Mouse (Mus musculus): Measurements from ENCODE around the gene Strn. TPM values are rescaled to one million over a fixed set of nuclear protein-coding genes. Genes with fewer than 3 reads are reported as not detected.
A peak's percentile ranks its signal among the peaks of the same experiment; 100 is the strongest.

Strn gene
- polyA plus RNA-seq, 1 experiment from 2014 or later: 3.4 TPM

- Histone ChIP-seq H3K36me3 (ENCODE audit: insufficient read depth, low read length) (no peaks in the 10 kb centered on the region), H3K27me3 (replicated peaks; ENCODE audit: insufficient read depth, low read length) (no peaks in the 10 kb centered on the region), H3K4me1 (ENCODE audit: insufficient read depth, low read depth, low read length) (no peaks in the 10 kb centered on the region), H3K4me2 (replicated peaks; ENCODE audit: low read depth, low read length) (no peak overlapping the region), H3K27ac (ENCODE audit: low read length) (no peak overlapping the region), H3K9me3 (ENCODE audit: low read length) (no peaks in the 10 kb centered on the region), H3K9ac (replicated peaks; ENCODE audit: low read depth) (no peak overlapping the region), H3K4me3 (ENCODE audit: low read depth, low read length) (no peak overlapping the region)
- TF ChIP-seq CTCF (IDR thresholded peaks at IDR 0.05): no peak
- ATAC-seq (no peak), DNase-seq (ENCODE audit: low spot score) (no peak)
- 31% methylated on average over 16 of the region's 16 CpGs for WGBS
Measured at GRCm38 (mm10) chr17:78608135-78608670, 128.8 kb downstream of the Strn start.

- no peak overlapping the region for H3K27ac ChIP-seq (ENCODE audit: low read length)
- no peaks in the 10 kb centered on the region for H3K27me3 ChIP-seq (replicated peaks; ENCODE audit: insufficient read depth, low read length)
- H3K4me1 ChIP-seq (ENCODE audit: insufficient read depth, low read depth, low read length): no peaks in the 10 kb centered on the region
- H3K36me3 ChIP-seq (ENCODE audit: insufficient read depth, low read length): no peaks in the 10 kb centered on the region
- ATAC-seq: no peak; the same call in 1 of the 2 replicates
- no peak overlapping the region for H3K4me3 ChIP-seq (ENCODE audit: low read depth, low read length)
- peak; percentile 87 for TF ChIP-seq CTCF (IDR thresholded peaks at IDR 0.05)
- no peak for TF ChIP-seq EP300 (IDR thresholded peaks at IDR 0.05)
- peak; percentile 51 for DNase-seq (ENCODE audit: low spot score)
- no peak overlapping the region for H3K4me2 ChIP-seq (replicated peaks; ENCODE audit: low read depth, low read length)
- H3K9me3 ChIP-seq (ENCODE audit: low read length): no peaks in the 10 kb centered on the region
- H3K9ac ChIP-seq (replicated peaks; ENCODE audit: low read depth): no peak overlapping the region
- 71% methylated on average over 6 of the region's 6 CpGs for WGBS
Measured at GRCm38 (mm10) chr17:78604431-78604830, 132.6 kb downstream of the Strn start.

DNA sequence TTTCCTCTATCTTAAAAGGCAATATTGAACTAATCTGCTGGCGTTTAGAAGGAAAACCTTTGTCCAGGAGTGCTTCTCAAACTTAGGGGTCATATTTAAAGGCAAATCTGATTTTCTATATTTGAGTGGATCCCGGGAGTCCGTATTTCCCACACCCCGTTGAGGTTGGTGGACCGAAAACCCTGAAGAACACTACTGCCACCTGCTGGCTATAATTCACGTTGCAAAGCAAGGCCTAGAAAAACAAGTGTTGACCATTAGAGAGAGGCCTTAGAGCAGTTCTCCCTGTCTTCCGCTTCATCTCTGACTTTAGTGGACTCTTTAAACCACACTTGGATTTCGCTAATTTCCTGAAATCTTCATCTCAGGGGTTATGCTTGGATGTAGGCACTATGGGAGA, 133.1 kb downstream of the Strn start:
- peak; percentile 30; the same call in 1 of the 2 replicates for ATAC-seq
- no peak for TF ChIP-seq EP300 (IDR thresholded peaks at IDR 0.05)
- peak; percentile 89 for TF ChIP-seq CTCF (IDR thresholded peaks at IDR 0.05)

DNA sequence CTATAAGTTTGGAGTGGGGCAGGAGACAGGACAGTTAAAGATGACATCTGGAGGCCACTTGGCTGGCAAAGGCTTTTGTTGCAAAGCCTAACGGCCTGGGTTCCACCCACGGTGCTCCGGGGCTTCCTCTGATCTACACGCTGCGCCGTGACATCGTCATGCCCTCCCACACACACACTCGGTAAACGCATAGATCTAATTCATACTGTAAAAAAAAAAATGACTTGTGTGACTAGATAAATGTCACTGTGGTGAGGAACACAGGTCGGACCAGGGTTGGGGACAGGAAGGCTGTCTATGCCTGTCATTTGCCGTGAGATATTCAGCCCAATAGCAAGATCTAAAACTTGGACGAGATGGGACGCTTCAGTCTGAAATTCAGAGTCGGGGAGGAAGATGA, 134.7 kb downstream of the Strn start:
- H3K27me3 ChIP-seq (replicated peaks; ENCODE audit: insufficient read depth, low read length): no peaks in the 10 kb centered on the region
- TF ChIP-seq CTCF (IDR thresholded peaks at IDR 0.05) (no peak), EP300 (IDR thresholded peaks at IDR 0.05) (no peak)
- no peaks in the 10 kb centered on the region for H3K4me1 ChIP-seq (ENCODE audit: insufficient read depth, low read depth, low read length)
- no peak for ATAC-seq
- DNase-seq (ENCODE audit: low spot score): no peak
- H3K4me3 ChIP-seq (ENCODE audit: low read depth, low read length): no peak overlapping the region
- H3K4me2 ChIP-seq (replicated peaks; ENCODE audit: low read depth, low read length): no peak overlapping the region
- 77% methylated on average over 14 of the region's 14 CpGs for WGBS
- H3K36me3 ChIP-seq (ENCODE audit: insufficient read depth, low read length): no peaks in the 10 kb centered on the region
- no peaks in the 10 kb centered on the region for H3K9me3 ChIP-seq (ENCODE audit: low read length)
- H3K27ac ChIP-seq (ENCODE audit: low read length): no peak overlapping the region
- H3K9ac ChIP-seq (replicated peaks; ENCODE audit: low read depth): no peak overlapping the region

More for the DNA sequence above, 133.1 kb downstream of the Strn start:
- H3K4me3 ChIP-seq (ENCODE audit: low read depth, low read length): no peak overlapping the region
- H3K4me2 ChIP-seq (replicated peaks; ENCODE audit: low read depth, low read length): no peak overlapping the region
- H3K9ac ChIP-seq (replicated peaks; ENCODE audit: low read depth): no peak overlapping the region
- peak; percentile 64 for DNase-seq (ENCODE audit: low spot score)
- no peaks in the 10 kb centered on the region for H3K36me3 ChIP-seq (ENCODE audit: insufficient read depth, low read length)
- H3K9me3 ChIP-seq (ENCODE audit: low read length): no peaks in the 10 kb centered on the region
- WGBS: 29% methylated on average over 8 of the region's 8 CpGs
- H3K27ac ChIP-seq (ENCODE audit: low read length): no peak overlapping the region
- H3K4me1 ChIP-seq (ENCODE audit: insufficient read depth, low read depth, low read length): no peaks in the 10 kb centered on the region
- no peaks in the 10 kb centered on the region for H3K27me3 ChIP-seq (replicated peaks; ENCODE audit: insufficient read depth, low read length)

GRCm38 (mm10) chr17:78601601-78602000, 135.4 kb downstream of the Strn start:
- no peaks in the 10 kb centered on the region for H3K9me3 ChIP-seq (ENCODE audit: low read length)
- H3K4me1 ChIP-seq (ENCODE audit: insufficient read depth, low read depth, low read length): no peaks in the 10 kb centered on the region
- no peak overlapping the region for H3K4me2 ChIP-seq (replicated peaks; ENCODE audit: low read depth, low read length)
- no peak overlapping the region for H3K27ac ChIP-seq (ENCODE audit: low read length)
- no peak overlapping the region for H3K9ac ChIP-seq (replicated peaks; ENCODE audit: low read depth)
- no peak overlapping the region for H3K4me3 ChIP-seq (ENCODE audit: low read depth, low read length)
- ATAC-seq: no peak
- no peaks in the 10 kb centered on the region for H3K27me3 ChIP-seq (replicated peaks; ENCODE audit: insufficient read depth, low read length)
- H3K36me3 ChIP-seq (ENCODE audit: insufficient read depth, low read length): no peaks in the 10 kb centered on the region
- 76% methylated on average over 12 of the region's 12 CpGs for WGBS
- no peak for DNase-seq (ENCODE audit: low spot score)
- TF ChIP-seq CTCF (IDR thresholded peaks at IDR 0.05) (no peak), EP300 (IDR thresholded peaks at IDR 0.05) (no peak)

- WGBS: 60% methylated on average over 6 of the region's 6 CpGs
- Histone ChIP-seq H3K27ac (ENCODE audit: low read length) (no peak overlapping the region), H3K4me1 (ENCODE audit: insufficient read depth, low read depth, low read length) (no peaks in the 10 kb centered on the region), H3K9ac (replicated peaks; ENCODE audit: low read depth) (no peak overlapping the region), H3K27me3 (replicated peaks; ENCODE audit: insufficient read depth, low read length) (no peaks in the 10 kb centered on the region), H3K36me3 (ENCODE audit: insufficient read depth, low read length) (no peaks in the 10 kb centered on the region), H3K9me3 (ENCODE audit: low read length) (no peaks in the 10 kb centered on the region), H3K4me2 (replicated peaks; ENCODE audit: low read depth, low read length) (no peak overlapping the region), H3K4me3 (ENCODE audit: low read depth, low read length) (no peak overlapping the region)
- ATAC-seq: no peak
- no peak for DNase-seq (ENCODE audit: low spot score)
- no peak for TF ChIP-seq EP300 (IDR thresholded peaks at IDR 0.05)
- TF ChIP-seq CTCF (IDR thresholded peaks at IDR 0.05): no peak
Measured at GRCm38 (mm10) chr17:78601042-78601441, 136.0 kb downstream of the Strn start.

Other genes with a start within 250 kb of the Strn start
- gene Vit, start 229.1 kb downstream of the Strn start, polyA plus RNA-seq (2015; fragmentation: Nextera tagmentation; extraction: Ambion mirVana): 0.69 TPM in 2 replicates
- 6.8 and 6.9 TPM in 2 replicates for gene Heatr5b, start 98.2 kb upstream of the Strn start, polyA plus RNA-seq (2015; fragmentation: Nextera tagmentation; extraction: Ambion mirVana)
- gene Gpatch11, start 98.4 kb upstream of the Strn start, polyA plus RNA-seq (2015; fragmentation: Nextera tagmentation; extraction: Ambion mirVana): 35.7 and 38.4 TPM in 2 replicates
- 11.1 and 11.4 TPM in 2 replicates for gene Eif2ak2, start 145.4 kb upstream of the Strn start, polyA plus RNA-seq (2015; fragmentation: Nextera tagmentation; extraction: Ambion mirVana)
- 0.10 TPM in 1 of 2 replicates, not detected in the other for gene Sult6b1, start 169.8 kb upstream of the Strn start, polyA plus RNA-seq (2015; fragmentation: Nextera tagmentation; extraction: Ambion mirVana)
- gene Cebpzos, start 179.3 kb upstream of the Strn start, polyA plus RNA-seq (2015; fragmentation: Nextera tagmentation; extraction: Ambion mirVana): 67.5 and 68.1 TPM in 2 replicates
- 43.4 and 47.6 TPM in 2 replicates for gene Cebpz, start 199.9 kb upstream of the Strn start, polyA plus RNA-seq (2015; fragmentation: Nextera tagmentation; extraction: Ambion mirVana)
- 37.7 and 42.9 TPM in 2 replicates for gene Ndufaf7, start 199.9 kb upstream of the Strn start, polyA plus RNA-seq (2015; fragmentation: Nextera tagmentation; extraction: Ambion mirVana)

Measured in lung, postnatal 0 days (tissue).